Mouse (Mus musculus): ENCODE measurements around the gene Ap1m1.

Ap1m1 gene

GRCm38 (mm10) chr8:72295679-72296078 is 55.9 kb downstream of the Ap1m1 start:
- DNase-seq, result peak; percentile 37 to 39

- DNase-seq, result no peak
Measured at GRCm38 (mm10) chr8:72296561-72296960, 56.7 kb downstream of the Ap1m1 start.

GRCm38 (mm10) chr8:72298928-72299327 is 59.1 kb downstream of the Ap1m1 start:
- no peak for DNase-seq

- no peak for DNase-seq
Measured at GRCm38 (mm10) chr8:72300654-72301400, 61.0 kb downstream of the Ap1m1 start.

- no peak for DNase-seq
Measured at GRCm38 (mm10) chr8:72301497-72301896, 61.7 kb downstream of the Ap1m1 start.

GRCm38 (mm10) chr8:72302986-72303612 is 63.3 kb downstream of the Ap1m1 start:
- DNase-seq, result no peak

GRCm38 (mm10) chr8:72303633-72304032 is 63.8 kb downstream of the Ap1m1 start:
- DNase-seq, result peak in 1 of 2 experiments; percentile 33

GRCm38 (mm10) chr8:72305210-72305905 is 65.5 kb downstream of the Ap1m1 start, which contains the start of gene Gm10282:
TSS of gene Gm10282 (minus strand) at chr8:72305260.
- no peak for DNase-seq

GRCm38 (mm10) chr8:72306913-72307312 is 67.1 kb downstream of the Ap1m1 start:
- DNase-seq, result no peak
